Mouse (Mus musculus) ES-Bruce4 (cell line): Measurements from ENCODE around the gene Gnat1.

Experiments
- CTCF ChIP-seq: IDR thresholded peaks from one replicate; pipeline ENCODE4 v1.8.1; 2011; ENCODE audit warnings: low read depth, low read length
- EP300 ChIP-seq: IDR thresholded peaks from 2 replicates; pipeline ENCODE4 v1.6.1; 2011; ENCODE audit warnings: low read depth, low read length; ENCODE audit not compliant: insufficient read depth
- POLR2A ChIP-seq: IDR thresholded peaks from one replicate; pipeline ENCODE4 v1.8.1; 2011; ENCODE audit warnings: low read length; ENCODE audit not compliant: insufficient read depth

DNA sequence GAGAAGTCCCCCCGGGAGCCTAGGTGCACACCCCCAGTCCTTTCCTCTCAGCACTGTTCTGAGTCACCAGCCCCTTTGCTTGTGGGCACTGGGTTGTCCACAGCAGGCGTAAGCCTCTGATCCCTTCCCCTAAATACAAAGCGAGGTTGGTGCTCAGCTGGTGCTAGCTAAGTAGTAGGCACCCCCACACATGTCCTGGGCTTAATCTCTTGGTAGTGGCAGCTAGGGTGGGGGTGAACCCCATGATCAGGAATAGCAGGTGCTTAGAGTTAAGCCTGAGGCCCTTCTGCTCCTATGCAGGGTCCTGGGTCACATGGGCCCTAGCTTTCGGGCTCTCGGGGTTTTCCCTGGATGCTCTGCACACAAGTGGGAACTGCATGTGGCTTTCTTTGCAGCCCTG is 22.4 kb downstream of the Gnat1 start:
- TF ChIP-seq CTCF (no peak), POLR2A (no peak), EP300 (no peak)
